Mouse (Mus musculus): ENCODE measurements at regions not wholly inside any gene's neighbourhood (a gene's known extent, or its start where the extent isn't known, plus 50 kb on each side); places are given as distances from the start of the nearest gene placed in this dataset.
A peak's percentile ranks its signal among the peaks of the same experiment; 100 is the strongest.

DNA sequence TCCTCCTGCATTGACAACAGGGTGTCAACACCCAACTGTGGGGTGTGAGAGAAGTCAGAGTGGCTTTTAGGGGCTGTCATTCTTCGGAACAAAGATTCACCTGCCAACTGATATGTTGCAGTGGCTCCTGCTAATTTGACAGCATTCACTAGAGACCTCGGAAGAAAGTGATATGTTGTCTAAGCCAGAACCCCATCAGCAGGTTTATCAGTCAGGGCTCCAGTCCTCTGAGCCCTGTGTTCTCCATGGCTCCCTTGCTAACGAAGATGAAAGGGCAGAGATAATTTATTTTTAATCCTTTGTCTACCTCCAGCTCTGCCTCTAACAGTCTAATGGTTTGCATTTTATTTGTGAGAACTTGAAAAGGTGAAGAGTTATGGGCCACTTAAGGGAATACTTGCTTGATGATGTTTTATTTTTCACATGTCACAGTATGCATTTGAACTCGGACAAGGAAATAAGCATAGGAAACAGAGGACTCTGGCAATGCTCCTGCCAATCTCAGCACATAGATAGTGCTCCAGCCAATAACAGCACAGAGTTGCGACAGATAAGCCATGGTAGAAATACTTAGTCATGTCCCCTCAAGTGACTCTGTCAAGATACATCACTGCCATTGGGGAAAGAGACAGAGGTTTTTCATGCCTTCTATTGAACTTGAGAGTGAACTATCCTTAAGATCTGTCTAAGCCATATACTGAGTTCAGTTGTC is 862.6 kb downstream of the Defb40 start:
- H3K27ac ChIP-seq, result no peak overlapping the region
- no peaks in the 10 kb centered on the region for H3K27me3 ChIP-seq
- no peak overlapping the region for H3K4me3 ChIP-seq
- ATAC-seq (ENCODE audit: low FRiP score), result no peak
- no peaks in the 10 kb centered on the region for H3K36me3 ChIP-seq
- no peak overlapping the region for H3K9ac ChIP-seq
- H3K4me2 ChIP-seq (replicated peaks), result no peak overlapping the region
- H3K4me1 ChIP-seq, result no peaks in the 10 kb centered on the region
- 79% methylated on average over 5 of the region's 5 CpGs for WGBS
- H3K9me3 ChIP-seq (replicated peaks), result no peaks in the 10 kb centered on the region

- H3K9ac ChIP-seq, result no peak overlapping the region
- H3K4me1 ChIP-seq, result no peaks in the 10 kb centered on the region
- H3K4me2 ChIP-seq (replicated peaks), result no peak overlapping the region
- no peaks in the 10 kb centered on the region for H3K27me3 ChIP-seq
- H3K27ac ChIP-seq, result no peak overlapping the region
- no peak overlapping the region for H3K4me3 ChIP-seq
- no peaks in the 10 kb centered on the region for H3K36me3 ChIP-seq
- no peaks in the 10 kb centered on the region for H3K9me3 ChIP-seq (replicated peaks)
- 73% methylated on average over 5 of the region's 5 CpGs for WGBS
- no peak for ATAC-seq (ENCODE audit: low FRiP score)
Measured at GRCm38 (mm10) chr8:18113262-18113661, 864.8 kb downstream of the Defb40 start.

GRCm38 (mm10) chr8:18109480-18109879 is 868.6 kb downstream of the Defb40 start:
- Histone ChIP-seq H3K27ac (no peak overlapping the region), H3K27me3 (no peaks in the 10 kb centered on the region), H3K4me1 (no peaks in the 10 kb centered on the region), H3K36me3 (no peaks in the 10 kb centered on the region), H3K9ac (no peak overlapping the region), H3K9me3 (replicated peaks) (no peaks in the 10 kb centered on the region), H3K4me3 (no peak overlapping the region), H3K4me2 (replicated peaks) (no peak overlapping the region)
- 100% methylated on average over 2 of the region's 2 CpGs for WGBS
- ATAC-seq (ENCODE audit: low FRiP score), result no peak

DNA sequence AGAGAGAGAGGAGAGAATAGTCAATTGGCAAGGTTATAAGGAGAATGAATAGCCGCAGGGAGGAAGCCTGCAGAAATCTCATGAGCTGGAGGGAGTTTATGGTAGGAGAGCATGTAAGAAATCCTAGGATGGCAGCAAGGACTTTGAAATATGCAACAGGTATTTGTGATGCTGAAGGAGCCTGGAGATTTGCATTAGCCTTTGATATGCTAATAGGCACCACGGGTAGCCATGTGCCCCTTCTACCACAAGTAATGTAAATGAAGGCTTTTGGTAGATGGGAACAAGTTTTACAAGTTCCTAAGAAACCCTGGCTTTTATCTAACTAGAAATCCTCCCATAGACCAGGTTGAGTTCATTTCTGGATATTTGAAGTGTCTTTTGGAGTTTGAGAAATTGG is 871.2 kb downstream of the Defb40 start:
- no peaks in the 10 kb centered on the region for H3K4me1 ChIP-seq
- no peak overlapping the region for H3K4me3 ChIP-seq
- WGBS, result 43% methylated on average over 2 of the region's 2 CpGs
- H3K4me2 ChIP-seq (replicated peaks), result no peak overlapping the region
- H3K9me3 ChIP-seq (replicated peaks), result no peaks in the 10 kb centered on the region
- no peaks in the 10 kb centered on the region for H3K36me3 ChIP-seq
- H3K27ac ChIP-seq, result no peak overlapping the region
- H3K27me3 ChIP-seq, result no peaks in the 10 kb centered on the region
- H3K9ac ChIP-seq, result no peak overlapping the region
- no peak for ATAC-seq (ENCODE audit: low FRiP score)

GRCm38 (mm10) chr8:18065456-18065855 is 912.6 kb downstream of the Defb40 start:
- H3K27me3 ChIP-seq, result no peaks in the 10 kb centered on the region
- WGBS, result 83% methylated on average over 3 of the region's 3 CpGs
- H3K4me3 ChIP-seq, result no peak overlapping the region
- H3K4me1 ChIP-seq, result no peaks in the 10 kb centered on the region
- H3K9ac ChIP-seq, result no peak overlapping the region
- no peak overlapping the region for H3K4me2 ChIP-seq (replicated peaks)
- H3K27ac ChIP-seq, result no peak overlapping the region
- no peak for ATAC-seq (ENCODE audit: low FRiP score)
- no peaks in the 10 kb centered on the region for H3K36me3 ChIP-seq
- no peaks in the 10 kb centered on the region for H3K9me3 ChIP-seq (replicated peaks)

- H3K4me2 ChIP-seq (replicated peaks), result no peak overlapping the region
- H3K27me3 ChIP-seq, result no peaks in the 10 kb centered on the region
- no peak overlapping the region for H3K27ac ChIP-seq
- WGBS, result 81% methylated on average over 2 of the region's 2 CpGs
- no peaks in the 10 kb centered on the region for H3K4me1 ChIP-seq
- ATAC-seq (ENCODE audit: low FRiP score), result no peak
- no peak overlapping the region for H3K4me3 ChIP-seq
- no peaks in the 10 kb centered on the region for H3K9me3 ChIP-seq (replicated peaks)
- H3K36me3 ChIP-seq, result no peaks in the 10 kb centered on the region
- H3K9ac ChIP-seq, result no peak overlapping the region
Measured at GRCm38 (mm10) chr8:18059526-18059925, 918.5 kb downstream of the Defb40 start.

GRCm38 (mm10) chr8:18021196-18021595 is 956.9 kb downstream of the Defb40 start:
- no peak overlapping the region for H3K4me2 ChIP-seq (replicated peaks)
- H3K36me3 ChIP-seq, result no peaks in the 10 kb centered on the region
- WGBS, result 70% methylated on average over 2 of the region's 2 CpGs
- no peaks in the 10 kb centered on the region for H3K4me1 ChIP-seq
- H3K27ac ChIP-seq, result no peak overlapping the region
- no peaks in the 10 kb centered on the region for H3K27me3 ChIP-seq
- H3K9ac ChIP-seq, result no peak overlapping the region
- no peak overlapping the region for H3K4me3 ChIP-seq
- ATAC-seq (ENCODE audit: low FRiP score), result no peak
- H3K9me3 ChIP-seq (replicated peaks), result no peaks in the 10 kb centered on the region

- no peaks in the 10 kb centered on the region for H3K9me3 ChIP-seq (replicated peaks)
- WGBS, result 76% methylated on average over 4 of the region's 4 CpGs
- no peak for ATAC-seq (ENCODE audit: low FRiP score)
Measured at GRCm38 (mm10) chr8:18007567-18007966, 970.5 kb downstream of the Defb40 start.

GRCm38 (mm10) chr8:18005660-18006059 is 972.4 kb downstream of the Defb40 start:
- Histone ChIP-seq H3K27ac (no peak overlapping the region), H3K4me1 (no peaks in the 10 kb centered on the region), H3K4me2 (replicated peaks) (no peak overlapping the region), H3K4me3 (no peak overlapping the region), H3K27me3 (no peaks in the 10 kb centered on the region), H3K9me3 (replicated peaks) (no peaks in the 10 kb centered on the region), H3K9ac (no peak overlapping the region), H3K36me3 (no peaks in the 10 kb centered on the region)
- WGBS, result 92% methylated on average over 2 of the region's 2 CpGs
- no peak for ATAC-seq (ENCODE audit: low FRiP score)

More at GRCm38 (mm10) chr8:18007567-18007966, 970.5 kb downstream of the Defb40 start:
- H3K36me3 ChIP-seq, result no peaks in the 10 kb centered on the region
- H3K4me2 ChIP-seq (replicated peaks), result no peak overlapping the region
- no peaks in the 10 kb centered on the region for H3K4me1 ChIP-seq
- H3K27ac ChIP-seq, result no peak overlapping the region
- H3K9ac ChIP-seq, result no peak overlapping the region
- no peaks in the 10 kb centered on the region for H3K27me3 ChIP-seq
- H3K4me3 ChIP-seq, result no peak overlapping the region

DNA sequence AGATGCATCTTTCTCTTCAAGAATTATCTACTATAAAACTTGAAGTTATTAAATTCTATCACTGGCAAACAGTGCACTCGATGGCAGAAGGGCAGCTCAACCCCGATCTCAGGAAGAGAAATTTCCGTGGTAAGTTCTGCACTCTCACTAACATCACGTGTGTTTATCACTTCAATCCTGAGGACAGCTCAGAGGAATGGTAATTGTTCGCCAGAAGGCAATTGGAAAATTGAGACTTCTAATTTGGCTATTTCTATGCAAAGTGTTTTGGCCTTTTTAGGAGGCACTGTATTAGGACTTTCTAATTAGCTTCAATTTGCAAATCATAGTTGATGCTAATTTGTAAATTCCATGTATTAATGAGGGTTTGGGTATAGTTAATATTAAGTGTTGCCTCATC is 977.3 kb downstream of the Defb40 start:
- no peak for ATAC-seq (ENCODE audit: low FRiP score)
- Histone ChIP-seq H3K27ac (no peak overlapping the region), H3K27me3 (no peaks in the 10 kb centered on the region), H3K4me3 (no peak overlapping the region), H3K9me3 (replicated peaks) (no peaks in the 10 kb centered on the region), H3K4me2 (replicated peaks) (no peak overlapping the region), H3K9ac (no peak overlapping the region), H3K4me1 (no peaks in the 10 kb centered on the region), H3K36me3 (no peaks in the 10 kb centered on the region)
- WGBS, result 87% methylated on average over 5 of the region's 5 CpGs

GRCm38 (mm10) chr8:17984779-17985178 is 993.3 kb downstream of the Defb40 start:
- peak; percentile 50; the same call in 1 of the 2 replicates for ATAC-seq (ENCODE audit: low FRiP score)
- Histone ChIP-seq H3K27ac (no peak overlapping the region), H3K36me3 (no peaks in the 10 kb centered on the region), H3K9me3 (replicated peaks) (no peaks in the 10 kb centered on the region), H3K4me3 (no peak overlapping the region), H3K4me1 (no peaks in the 10 kb centered on the region), H3K4me2 (replicated peaks) (no peak overlapping the region), H3K27me3 (no peaks in the 10 kb centered on the region), H3K9ac (no peak overlapping the region)
- 83% methylated on average over 1 of the region's 1 CpGs for WGBS

DNA sequence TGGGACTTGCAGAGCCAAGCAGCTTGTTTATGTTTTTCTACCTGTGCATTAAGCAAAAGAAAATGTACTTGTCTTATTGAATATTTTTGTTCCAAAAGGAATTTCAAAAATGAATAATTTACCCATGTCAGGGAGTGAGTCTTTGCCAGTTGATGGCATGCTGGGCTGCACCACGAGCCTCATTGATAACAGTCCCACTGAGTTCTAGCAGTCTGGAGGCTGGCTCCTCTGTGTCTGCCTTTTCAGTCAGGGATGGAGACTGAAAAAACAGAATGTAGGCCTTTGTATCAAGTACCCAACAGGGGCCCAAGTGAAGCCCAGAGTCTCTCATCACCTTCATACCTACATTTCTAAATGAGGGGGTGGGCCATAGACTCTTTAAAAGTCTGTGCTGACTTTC is 1029.2 kb downstream of the Defb40 start:
- Histone ChIP-seq H3K9me3 (replicated peaks) (no peaks in the 10 kb centered on the region), H3K4me2 (replicated peaks) (no peak overlapping the region), H3K27ac (no peak overlapping the region), H3K4me1 (0 out of 2 replicates have a peak, but pooled peaks cover 3% of the 10 kb centered on the region), H3K4me3 (no peak overlapping the region), H3K27me3 (no peaks in the 10 kb centered on the region), H3K36me3 (no peaks in the 10 kb centered on the region), H3K9ac (no peak overlapping the region)
- 21% methylated on average over 1 of the region's 1 CpGs for WGBS
- ATAC-seq (ENCODE audit: low FRiP score), result no peak

Data from hindbrain, embryonic 12.5 days (tissue).